Mouse (Mus musculus) left cerebral cortex, postnatal 14 days (tissue): ENCODE data around the gene Rnf39. TPM values are rescaled to one million over a fixed set of nuclear protein-coding genes. Genes with fewer than 3 reads are reported as not detected.

ENCODE experiments used
- DNase-seq, 2 experiments: peaks; one replicate each; pipeline ENCODE4 v3.0.0; 2021 to 2022; ENCODE audit warnings: low spot score in 2 of 2, mixed read lengths in 1 of 2
- intact Hi-C: fragments of 180-260 bp; cut with DNase I; formaldehyde crosslinking; loops from one replicate; pipeline ENCODE4 v1.15.1; 2025
- total RNA-seq, 2 experiments: library from RNA; stranded (reverse); gene quantifications; 2 replicates each; pipeline ENCODE4 v1.2.3; 2021

The Rnf39 gene
- total RNA-seq, 2 experiments from 2014 or later, result 2.1 to 3.5 TPM

- DNase-seq, result no peak
- intact Hi-C loops, result no loop called here
These were observed 11.6 kb upstream of the Rnf39 start for GRCm38 (mm10) chr17:36931130-36931529.

GRCm38 (mm10) chr17:36931806-36932205, 10.9 kb upstream of the Rnf39 start:
- intact Hi-C loops, result no loop called here
- DNase-seq, result no peak

GRCm38 (mm10) chr17:36938056-36938455, 4.7 kb upstream of the Rnf39 start:
- DNase-seq, result no peak
- intact Hi-C loops, result no loop called here

GRCm38 (mm10) chr17:36942391-36942790, 327 bp upstream of the Rnf39 start:
- intact Hi-C loops, result no loop called here
- DNase-seq, result no peak

DNA sequence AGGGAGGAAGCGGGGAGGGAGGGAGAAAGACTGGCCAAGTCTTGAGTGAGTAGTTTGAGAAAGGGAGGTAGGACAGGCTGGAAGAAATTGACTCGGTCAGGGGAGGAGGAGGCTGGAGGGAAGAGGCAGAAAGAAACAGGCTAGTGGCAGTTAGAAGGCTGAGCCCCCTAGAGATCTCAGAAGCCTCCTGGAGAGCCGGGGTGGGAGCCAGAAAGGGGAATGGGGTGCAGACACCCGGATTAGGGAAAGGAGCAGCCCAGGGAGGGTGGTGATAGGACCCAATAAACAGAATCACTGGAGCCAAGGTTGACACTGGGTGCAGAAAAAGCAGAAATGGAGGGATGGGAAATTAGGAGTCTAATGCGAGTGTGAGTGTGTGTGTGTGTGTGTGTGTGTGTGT, 973 bp downstream of the Rnf39 start:
- intact Hi-C loops, result no loop called here
- no peak for DNase-seq

- intact Hi-C loops, result no loop called here
- DNase-seq, result no peak
These were observed 1.5 kb downstream of the Rnf39 start for GRCm38 (mm10) chr17:36944121-36944775.

DNA sequence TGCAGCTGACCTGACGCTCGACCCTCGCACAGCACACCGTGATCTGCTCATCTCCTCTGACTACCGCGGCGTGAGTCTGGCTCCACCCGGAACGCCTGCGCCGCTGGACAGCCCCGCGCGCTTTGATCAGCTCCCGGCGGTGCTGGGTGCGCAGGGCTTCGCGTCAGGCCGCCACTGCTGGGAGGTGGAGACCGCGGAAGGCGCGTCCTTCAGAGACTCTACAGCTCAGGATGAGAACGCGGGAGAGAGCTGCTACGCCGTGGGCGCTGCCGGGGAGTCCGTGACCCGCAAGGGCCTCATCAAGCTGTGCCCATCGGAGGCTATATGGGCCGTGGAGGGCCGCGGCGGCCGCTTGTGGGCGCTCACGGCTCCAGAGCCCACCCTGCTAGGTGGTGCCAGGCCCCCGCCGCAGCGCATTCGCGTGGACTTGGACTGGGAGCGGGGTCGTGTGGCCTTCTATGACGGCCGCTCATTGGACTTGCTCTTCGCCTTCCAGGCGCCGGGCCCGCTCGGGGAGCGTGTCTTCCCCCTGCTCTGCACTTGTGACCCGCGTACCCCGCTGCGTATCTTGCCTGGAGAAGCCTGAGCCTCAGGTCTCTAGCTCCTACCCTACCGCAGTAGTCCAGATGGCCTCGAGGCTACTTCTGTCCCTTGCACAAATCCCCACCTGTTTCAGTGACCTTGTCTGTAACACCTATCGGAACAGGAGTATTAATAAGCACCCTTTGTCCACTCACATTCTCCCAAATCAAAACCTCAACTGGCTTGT, 4.5 kb downstream of the Rnf39 start:
- DNase-seq, result peak in 1 of 2 experiments; percentile 61
- intact Hi-C loops, result no loop called here

- no peak for DNase-seq
- intact Hi-C loops, result no loop called here
These were observed 5.6 kb downstream of the Rnf39 start for GRCm38 (mm10) chr17:36948286-36948685.

DNA sequence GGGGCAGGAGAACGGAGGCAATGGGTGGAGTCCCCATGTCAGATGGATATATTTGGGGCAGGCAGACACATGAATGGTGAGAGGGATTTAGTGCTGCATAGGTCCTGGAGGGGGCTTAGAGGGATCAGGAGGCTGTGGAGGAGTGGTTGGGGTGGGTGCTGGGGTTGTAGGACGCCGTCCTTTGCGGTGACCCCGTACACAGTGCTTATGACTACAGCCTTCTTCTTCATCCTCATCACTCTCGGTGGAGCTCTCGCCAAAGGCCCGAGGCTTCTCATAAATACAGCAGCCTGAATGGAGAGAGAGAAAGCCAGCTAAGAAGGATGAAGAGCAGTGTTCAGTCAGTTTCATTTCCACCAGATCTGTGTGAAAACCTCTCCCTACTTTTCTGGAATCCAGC, 6.5 kb downstream of the Rnf39 start:
- DNase-seq, result no peak
- intact Hi-C loops, result no loop called here

DNA sequence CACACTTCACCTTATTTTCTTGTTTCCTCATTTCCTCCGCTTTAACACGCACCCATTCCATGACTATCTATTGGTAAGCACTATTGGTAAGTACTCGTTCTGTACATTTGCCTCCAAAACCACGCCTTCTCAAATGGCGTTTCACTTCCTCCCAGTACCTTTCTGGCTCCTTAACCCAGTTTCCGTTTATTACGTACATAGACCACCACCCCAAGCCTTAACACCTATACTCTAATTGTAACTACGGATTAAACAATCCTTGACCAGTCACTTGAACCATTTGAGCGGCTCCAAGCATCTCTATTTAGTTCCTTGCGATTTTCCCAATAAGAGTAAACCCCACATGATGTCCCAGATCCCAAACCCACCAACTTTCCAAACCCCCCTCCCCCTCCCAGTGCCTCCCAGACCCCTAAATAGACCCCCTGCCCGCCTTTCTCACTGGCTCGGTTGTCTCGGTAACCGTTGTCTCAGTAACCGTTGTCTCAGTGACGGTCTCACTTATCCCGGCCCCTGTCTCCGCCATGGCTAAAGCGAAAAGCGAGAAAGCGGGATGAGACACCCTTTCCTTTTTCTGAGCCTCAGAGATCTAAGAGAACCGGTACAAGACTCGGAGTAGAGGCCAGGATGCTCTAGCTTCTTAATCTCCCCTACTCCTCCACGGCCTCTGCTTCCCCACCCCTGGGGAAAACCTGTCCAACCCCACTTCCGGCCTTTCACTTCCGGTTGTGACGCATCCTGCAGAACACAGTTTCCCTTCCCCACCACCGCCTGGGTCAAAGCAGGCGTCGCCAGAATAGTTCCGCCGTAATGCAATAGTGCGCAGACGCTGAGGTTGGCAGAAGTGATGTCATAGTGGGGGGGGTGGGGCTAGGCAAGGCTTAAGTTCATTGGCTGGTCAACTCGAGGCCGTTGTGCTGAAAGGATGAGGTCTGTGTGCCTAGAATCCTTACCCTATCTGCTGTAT, 8.5 kb downstream of the Rnf39 start, which contains the start of gene Ppp1r11:
Ppp1r11 (minus strand) TSS at position 761 of the 967 bp plus-strand sequence.
- intact Hi-C loops, result no loop called here
- DNase-seq, result peak; percentile 95 to 98

DNA sequence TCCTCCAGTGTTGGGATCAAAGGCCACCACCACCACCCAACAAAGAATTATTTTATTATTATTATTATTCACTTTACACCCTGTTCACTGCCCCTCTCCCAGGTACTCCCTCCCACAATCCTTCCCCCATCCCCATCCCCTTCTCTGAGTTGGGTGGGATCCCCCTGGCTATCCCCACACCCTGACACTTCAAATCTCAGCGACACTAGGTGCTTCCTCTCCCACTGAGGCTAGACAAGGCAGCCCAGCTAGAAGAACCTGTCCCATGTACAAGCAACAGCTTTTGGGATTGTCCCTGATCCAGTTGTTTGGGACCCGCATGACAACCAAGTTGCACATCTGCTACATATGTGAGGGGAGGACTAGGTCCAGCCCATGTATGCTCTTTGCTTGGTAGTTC, 9.9 kb downstream of the Rnf39 start:
- intact Hi-C loops, result no loop called here
- no peak for DNase-seq

DNA sequence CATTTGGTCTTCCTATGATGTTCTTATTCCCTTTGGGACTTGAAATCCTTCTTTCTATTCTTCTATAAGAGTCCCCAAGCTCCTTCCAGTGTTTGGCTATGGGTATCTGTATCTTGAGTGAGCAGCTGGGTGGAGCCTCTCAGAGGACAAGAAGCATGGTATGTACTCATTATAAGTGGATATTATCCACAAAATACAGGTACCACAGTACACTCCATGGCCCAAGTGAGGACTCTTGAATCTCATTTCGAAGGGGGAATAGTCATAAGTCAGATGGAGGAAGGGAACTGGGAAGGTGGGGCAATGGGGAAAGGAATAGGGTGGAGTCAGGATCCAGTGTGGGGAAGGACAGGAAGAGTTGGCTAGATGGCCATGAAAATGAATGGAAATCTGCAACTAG, 10.3 kb downstream of the Rnf39 start:
- no peak for DNase-seq
- intact Hi-C loops, result no loop called here

GRCm38 (mm10) chr17:36957999-36958743, 15.5 kb downstream of the Rnf39 start, which contains the start of the genes Znrd1 and Znrd1as:
Gene Znrd1 (minus strand): TSS chr17:36958559.
Gene Znrd1as (plus strand): TSS chr17:36958592.
- DNase-seq, result peak; percentile 96 to 98
- intact Hi-C loops, result loop anchor here (5.0 kb wide), 1 partner anchor 89 kb away; the partner anchor contains the start of gene Gabbr1

DNA sequence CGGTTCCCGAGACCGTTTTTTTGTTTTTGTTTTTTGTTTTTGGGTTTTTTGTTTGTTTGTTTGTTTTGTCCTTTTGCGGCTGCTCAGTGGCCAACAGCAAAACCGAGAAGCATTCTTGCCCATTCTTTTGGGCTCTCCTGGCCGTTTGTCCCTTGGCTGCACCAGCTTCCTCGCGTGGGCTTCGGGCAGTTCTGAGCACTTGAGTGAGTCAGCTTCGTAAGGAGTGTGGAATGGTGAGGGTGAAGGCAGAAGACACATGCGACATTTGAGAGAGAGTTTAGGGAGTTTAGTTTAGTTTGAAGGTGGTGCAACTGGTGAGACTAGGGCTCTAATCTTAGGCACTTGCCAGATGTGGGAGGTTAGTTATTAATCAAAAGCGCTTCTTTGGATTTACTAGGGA, 16.2 kb downstream of the Rnf39 start:
- DNase-seq, result no peak
- intact Hi-C loops, result loop anchor here (5.0 kb wide), 1 partner anchor 88 kb away; the partner anchor contains the start of gene Gabbr1

- intact Hi-C loops, result no loop called here
- DNase-seq, result no peak
These were observed 18.4 kb downstream of the Rnf39 start for GRCm38 (mm10) chr17:36961125-36961524.

GRCm38 (mm10) chr17:36966875-36967274, 24.2 kb downstream of the Rnf39 start:
- no peak for DNase-seq
- intact Hi-C loops, result no loop called here

- DNase-seq, result no peak
- intact Hi-C loops, result no loop called here
These were observed 27.7 kb downstream of the Rnf39 start for GRCm38 (mm10) chr17:36970316-36970890.

DNA sequence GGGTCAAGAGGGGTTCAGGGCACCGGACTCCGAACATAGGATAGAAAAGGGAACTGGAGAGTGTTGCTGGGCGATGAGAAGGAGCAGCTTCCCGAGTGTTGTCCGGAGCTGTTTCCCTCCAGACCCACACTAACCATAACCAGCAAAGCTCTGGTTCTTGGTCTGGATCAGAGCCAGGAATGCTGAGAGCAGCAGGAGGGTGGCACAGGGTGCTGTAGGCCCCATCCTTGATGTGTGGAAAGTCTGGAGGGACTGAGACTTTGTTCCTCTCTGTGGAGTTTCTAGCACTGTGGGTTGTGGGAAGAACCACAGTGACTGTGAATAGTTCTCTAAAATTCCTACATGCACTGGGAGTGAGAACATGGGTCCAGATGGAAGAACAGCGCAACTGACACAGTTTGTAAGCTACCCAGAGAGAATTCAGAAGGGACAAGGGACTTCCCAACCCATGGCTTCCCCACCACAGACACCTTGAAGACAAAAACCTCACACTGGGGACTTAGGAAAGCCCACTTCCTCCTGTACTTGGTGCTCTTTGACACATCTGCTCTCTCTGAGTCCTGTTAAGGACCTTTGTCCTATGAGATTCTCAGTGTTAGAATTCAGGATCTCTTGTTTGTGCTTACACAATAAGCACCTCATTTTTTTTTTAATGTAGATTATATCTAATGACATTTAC, 28.6 kb downstream of the Rnf39 start:
- intact Hi-C loops, result no loop called here

More for the DNA sequence above, 28.6 kb downstream of the Rnf39 start:
- DNase-seq, result no peak
